8 mouse cellular contexts compared by ENCODE assay signal in genomic region chr4:133757269-133757835, GRCm38 (mm10). TPM values are rescaled to one million over a fixed set of nuclear protein-coding genes. Genes with fewer than 3 reads are reported as not detected.
A peak's percentile ranks its signal among the peaks of the same experiment; 100 is the strongest.
DNase-seq lines count a peak whose midpoint lies in the region; ATAC-seq and TF ChIP-seq lines count a peak whose summit lies in the region.

No protein-coding gene starts in this region.

- H3K9ac ChIP-seq in kidney, embryonic 14.5 days (ENCODE audit: low read depth, low read length): peak overlapping the region; percentile 100
- peak overlapping the region; percentile 63 for H3K9ac ChIP-seq in limb, embryonic 15.5 days

- TF ChIP-seq POLR2A in bone marrow macrophage, adult 2 months (IDR thresholded peaks at IDR 0.05; ENCODE audit: borderline replicate concordance, low read depth, low read length): no peak
- peak; percentile 74 for TF ChIP-seq POLR2A in embryonic fibroblast, embryonic 13.5 days (IDR thresholded peaks at IDR 0.05; ENCODE audit: low read depth, low read length)

- peak; percentile 44 for ATAC-seq in kidney, embryonic 14.5 days (ENCODE audit: low FRiP score, low TSS enrichment)
- ATAC-seq in limb, embryonic 15.5 days (ENCODE audit: insufficient number of reproducible peaks, low FRiP score, low TSS enrichment, low read depth): peak; percentile 45

- peaks cover 27% of the 10 kb centered on the region for H3K4me1 ChIP-seq in bone marrow macrophage, adult 2 months (ENCODE audit: control insufficient read depth, insufficient read depth, low read length)
- H3K4me1 ChIP-seq in embryonic fibroblast, embryonic 13.5 days (ENCODE audit: control insufficient read depth, insufficient read depth, low read length): peaks cover 8% of the 10 kb centered on the region
- H3K4me1 ChIP-seq in kidney, embryonic 14.5 days (ENCODE audit: control insufficient read depth, insufficient read depth, low read length): peaks cover 15% of the 10 kb centered on the region
- peaks cover 25% of the 10 kb centered on the region for H3K4me1 ChIP-seq in limb, embryonic 15.5 days

- peak overlapping the region; percentile 98 for H3K27ac ChIP-seq in bone marrow macrophage, adult 2 months (ENCODE audit: insufficient read depth, low read depth, low read length)
- peak overlapping the region; percentile 96 for H3K27ac ChIP-seq in embryonic fibroblast, embryonic 13.5 days (ENCODE audit: insufficient read depth, low read length)
- H3K27ac ChIP-seq in kidney, embryonic 14.5 days (ENCODE audit: low read depth, low read length): peak overlapping the region; percentile 100
- H3K27ac ChIP-seq in limb, embryonic 15.5 days: peak overlapping the region; percentile 100

- peak overlapping the region; percentile 66 for H3K4me3 ChIP-seq in bone marrow macrophage, adult 2 months (ENCODE audit: insufficient read depth, low read length)
- H3K4me3 ChIP-seq in embryonic fibroblast, embryonic 13.5 days (ENCODE audit: insufficient read depth, low read length): peak overlapping the region; percentile 46
- peak overlapping the region; percentile 55 for H3K4me3 ChIP-seq in kidney, embryonic 14.5 days (ENCODE audit: low read length)
- peak overlapping the region; percentile 58 for H3K4me3 ChIP-seq in limb, embryonic 15.5 days

- TF ChIP-seq CTCF in bone marrow macrophage, adult 2 months (IDR thresholded peaks at IDR 0.05; ENCODE audit: low read depth, low read length): no peak
- TF ChIP-seq CTCF in embryonic fibroblast, embryonic 13.5 days (IDR thresholded peaks at IDR 0.05; ENCODE audit: borderline replicate concordance, insufficient read depth, low read length): no peak

- no peaks in the 10 kb centered on the region for H3K36me3 ChIP-seq in kidney, embryonic 14.5 days (ENCODE audit: control insufficient read depth, insufficient read depth, low read length)
- H3K36me3 ChIP-seq in limb, embryonic 15.5 days: no peaks in the 10 kb centered on the region

- H3K4me2 ChIP-seq in kidney, embryonic 14.5 days (replicated peaks; ENCODE audit: low read depth, low read length): peak overlapping the region; percentile 91
- H3K4me2 ChIP-seq in limb, embryonic 15.5 days: peak overlapping the region; percentile 93

- WGBS in kidney, embryonic 14.5 days: under 1% methylated on average over 38 of the region's 38 CpGs
- WGBS in limb, embryonic 15.5 days: under 1% methylated on average over 38 of the region's 38 CpGs

- DNase-seq in B cell, adult 2 months: peak; percentile 76 to 77
- peak; percentile 85 to 89 for DNase-seq in heart, adult 9 months (ENCODE audit: low spot score in 2 of 2)
- peak; percentile 69 to 74 for DNase-seq in monocyte, adult 2 months (ENCODE audit: low read depth in 1 of 2, low spot score in 2 of 2)
- DNase-seq in spleen, postnatal 36 days (ENCODE audit: low spot score in 2 of 2): peak; percentile 81 to 87

- H3K9me3 ChIP-seq in kidney, embryonic 14.5 days (ENCODE audit: control insufficient read depth, low read length): no peaks in the 10 kb centered on the region
- no peaks in the 10 kb centered on the region for H3K9me3 ChIP-seq in limb, embryonic 15.5 days

- H3K27me3 ChIP-seq in kidney, embryonic 14.5 days (ENCODE audit: control insufficient read depth, insufficient read depth, low read length): no peaks in the 10 kb centered on the region
- H3K27me3 ChIP-seq in limb, embryonic 15.5 days: no peaks in the 10 kb centered on the region

RNA-seq across cellular contexts. Expression of gene Arid1a, which starts 0.8 kb away (rescaled TPM):
- 58.7 and 61.1 TPM in 2 replicates for polyA plus RNA-seq in bone marrow macrophage, adult 2 months (2012; ENCODE audit: insufficient read depth, insufficient read length, missing spikeins)
- 43.9 and 52.1 TPM in 2 replicates for polyA plus RNA-seq in embryonic fibroblast, embryonic 13.5 days (2011; ENCODE audit: insufficient read length, low read depth, missing spikeins)
- polyA plus RNA-seq in kidney, embryonic 14.5 days (2014; fragmentation: Nextera tagmentation; extraction: Ambion mirVana): 40.5 and 51.7 TPM in 2 replicates
- 21.7 and 24.2 TPM in 2 replicates for polyA plus RNA-seq in limb, embryonic 15.5 days (2015; fragmentation: Nextera tagmentation; extraction: Ambion mirVana)

Comparison
In these comparisons a context has a peak if more than half of its experiments do, and no peak if none do; other contexts are left out.
1. Peak in every context shown above with its lines: DNase-seq, ATAC-seq, H3K4me3 ChIP-seq and H3K27ac ChIP-seq.